Mouse (Mus musculus) heart, adult 2 months (tissue): Measurements from ENCODE around the gene Celf2.

Experiments used
- CTCF ChIP-seq: fragments of 200-600 bp; IDR thresholded peaks from 2 replicates; pipeline ENCODE4 v1.8.1; 2022; ENCODE audit warnings: antibody characterized with exemption, mild to moderate bottlenecking, moderate library complexity
- POLR2A ChIP-seq: fragments of 200-500 bp; IDR thresholded peaks from 2 replicates; pipeline ENCODE4 v1.6.1; 2011; ENCODE audit warnings: mild to moderate bottlenecking, low read depth, low read length, control low read depth; ENCODE audit not compliant: insufficient read depth

DNA sequence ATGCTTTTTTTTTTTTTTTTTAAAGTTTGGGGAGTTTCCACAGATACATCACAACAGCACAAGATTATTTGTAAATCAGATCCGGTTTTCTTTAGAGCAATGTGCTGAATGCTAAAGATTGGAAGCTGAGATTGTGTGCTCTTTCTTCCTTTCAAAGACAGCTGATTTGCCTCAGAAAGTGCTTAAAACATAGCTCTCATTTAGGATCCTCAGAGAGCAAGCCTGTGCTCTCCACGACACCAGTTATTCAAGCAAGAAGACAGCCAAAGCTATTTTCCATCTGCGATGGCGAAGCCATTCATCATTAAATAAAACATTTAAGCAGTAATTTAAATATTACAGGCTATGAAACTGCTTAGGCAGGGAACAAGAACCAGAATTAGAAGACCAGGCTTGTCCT lies 463.8 kb downstream of the Celf2 start:
- TF ChIP-seq CTCF = no peak
- no peak for TF ChIP-seq POLR2A
